Mouse (Mus musculus): Measurements from ENCODE around the gene Abcb6.

- no peak for TF ChIP-seq HCFC1 (IDR thresholded peaks at IDR 0.05; ENCODE audit: borderline replicate concordance, insufficient read depth, low read length)
- no peak for TF ChIP-seq ZC3H11A (IDR thresholded peaks at IDR 0.05; ENCODE audit: borderline replicate concordance, low read depth, low read length)
- TF ChIP-seq MAFK (IDR thresholded peaks at IDR 0.05; ENCODE audit: insufficient read depth, low read depth, low read length): no peak
- no peak for TF ChIP-seq ZNF384 (IDR thresholded peaks at IDR 0.05; ENCODE audit: low read depth, low read length)
Observed at GRCm38 (mm10) chr1:75190577-75190976, 10.4 kb upstream of the Abcb6 start.
